Mouse (Mus musculus) lung, adult 18-20 months (tissue): Measurements from ENCODE around the gene Ubxn2a.
"Not testable (repeated sequence)": the region's sequence is repeated elsewhere in the genome, so short reads cannot be mapped to it uniquely, and the experiment has no call there.

ENCODE experiments used
- DNase-seq, 2 experiments: peaks; one replicate each; pipeline ENCODE4 v3.0.0; 2022; ENCODE audit warnings: mixed read lengths in 2 of 2

The Ubxn2a gene

GRCm38 (mm10) chr12:4906951-4907906 is at the start of gene Ubxn2a:
Gene Ubxn2a, minus strand, starts transcription at chr12:4907705.
- peak; percentile 93 to 94 for DNase-seq

GRCm38 (mm10) chr12:4953156-4953555 is 45.7 kb upstream of the Ubxn2a start:
- no peak for DNase-seq

- no peak for DNase-seq
These were observed 44.8 kb upstream of the Ubxn2a start for GRCm38 (mm10) chr12:4952272-4952671.

- no peak for DNase-seq
These were observed 23.5 kb upstream of the Ubxn2a start for GRCm38 (mm10) chr12:4930820-4931548.

GRCm38 (mm10) chr12:4928197-4928596 is 20.7 kb upstream of the Ubxn2a start:
- DNase-seq: peak in 1 of 2 experiments; percentile 10

GRCm38 (mm10) chr12:4917805-4918591 is 10.5 kb upstream of the Ubxn2a start:
- DNase-seq: peak; percentile 73

GRCm38 (mm10) chr12:4916994-4917804 is 9.7 kb upstream of the Ubxn2a start, which contains the start of gene Atad2b:
Gene Atad2b, plus strand, starts transcription at chr12:4917353.
- DNase-seq: peak; percentile 96 to 97

GRCm38 (mm10) chr12:4914944-4915343 is 7.4 kb upstream of the Ubxn2a start:
- DNase-seq: no peak

GRCm38 (mm10) chr12:4914441-4914840 is 6.9 kb upstream of the Ubxn2a start:
- no peak for DNase-seq

GRCm38 (mm10) chr12:4911716-4912115 is 4.2 kb upstream of the Ubxn2a start:
- DNase-seq: peak; percentile 7 to 32

GRCm38 (mm10) chr12:4910496-4910895 is 3.0 kb upstream of the Ubxn2a start:
- not testable (repeated sequence) for DNase-seq

- no peak for DNase-seq
These were observed 886 bp upstream of the Ubxn2a start for GRCm38 (mm10) chr12:4908391-4908790.

GRCm38 (mm10) chr12:4906476-4906875 is 1.0 kb downstream of the Ubxn2a start:
- DNase-seq: no peak

GRCm38 (mm10) chr12:4905946-4906345 is 1.6 kb downstream of the Ubxn2a start:
- no peak for DNase-seq

- no peak for DNase-seq
These were observed 9.5 kb downstream of the Ubxn2a start for GRCm38 (mm10) chr12:4898024-4898423.

- no peak for DNase-seq
These were observed 17.6 kb downstream of the Ubxn2a start for GRCm38 (mm10) chr12:4889891-4890290.

- DNase-seq: no peak
These were observed 18.3 kb downstream of the Ubxn2a start for GRCm38 (mm10) chr12:4889251-4889650.

- no peak for DNase-seq
These were observed 18.8 kb downstream of the Ubxn2a start for GRCm38 (mm10) chr12:4888739-4889138.

- not testable (repeated sequence) for DNase-seq
These were observed 20.9 kb downstream of the Ubxn2a start for GRCm38 (mm10) chr12:4886581-4886980.

GRCm38 (mm10) chr12:4885062-4885461 is 22.4 kb downstream of the Ubxn2a start:
- no peak for DNase-seq

- no peak for DNase-seq
These were observed 25.4 kb downstream of the Ubxn2a start for GRCm38 (mm10) chr12:4882086-4882485.

- DNase-seq: no peak
These were observed 28.5 kb downstream of the Ubxn2a start for GRCm38 (mm10) chr12:4879048-4879447.
